Mouse (Mus musculus) limb, embryonic 11.5 days (tissue): ENCODE data around the gene AU022252. TPM values are rescaled to one million over a fixed set of nuclear protein-coding genes. Genes with fewer than 3 reads are reported as not detected.

Experiments used
- ATAC-seq: fragments of 200-750 bp; cut with Nextera tagmentation; 2 replicates; pipeline ENCODE4 v1.8.0; 2017; ENCODE audit warnings: low read depth; ENCODE audit not compliant: insufficient number of reproducible peaks, low FRiP score, low TSS enrichment
- DNase-seq: peaks from one replicate; pipeline ENCODE4 v3.0.0-alpha.2; 2015; ENCODE audit warnings: low spot score
- H3K27ac ChIP-seq: fragments of 300-500 bp; sonication (generic); replicated peaks from 2 replicates; pipeline ENCODE4 v1.5.1; 2014; ENCODE audit warnings: low read depth, mild to moderate bottlenecking, low read length
- H3K27me3 ChIP-seq: fragments of 300-500 bp; sonication (generic); 2 replicates; pipeline ENCODE4 v1.6.1; 2014; ENCODE audit warnings: mild to moderate bottlenecking, low read length, mixed read lengths; ENCODE audit not compliant: control insufficient read depth, insufficient read depth
- H3K36me3 ChIP-seq: fragments of 300-500 bp; sonication (generic); 2 replicates; pipeline ENCODE4 v1.6.1; 2014; ENCODE audit warnings: mild to moderate bottlenecking, low read length, moderate library complexity, mixed read lengths; ENCODE audit not compliant: control insufficient read depth, insufficient read depth
- H3K4me1 ChIP-seq: fragments of 300-500 bp; sonication (generic); 2 replicates; pipeline ENCODE4 v1.6.1; 2014; ENCODE audit warnings: low read length, mixed read lengths; ENCODE audit not compliant: control insufficient read depth, insufficient read depth
- H3K4me2 ChIP-seq: fragments of 300-500 bp; sonication (generic); 2 replicates; pipeline ENCODE4 v1.6.1; 2014; ENCODE audit warnings: low read depth, mild to moderate bottlenecking, moderate library complexity; ENCODE audit not compliant: severe bottlenecking
- H3K4me3 ChIP-seq: fragments of 300-500 bp; sonication (generic); 2 replicates; pipeline ENCODE4 v1.5.1; 2014; ENCODE audit warnings: low read depth, low read length
- H3K9ac ChIP-seq: fragments of 300-500 bp; sonication (generic); 2 replicates; pipeline ENCODE4 v1.6.1; 2014; ENCODE audit warnings: mild to moderate bottlenecking, low read length
- H3K9me3 ChIP-seq: fragments of 300-500 bp; sonication (generic); 2 replicates; pipeline ENCODE4 v1.6.1; 2016; ENCODE audit warnings: low read length; ENCODE audit not compliant: control insufficient read depth
- WGBS: fragments of 180-500 bp; shearing (Covaris S2); extraction: QIAGEN DNeasy Blood & Tissue Kit; methylation state at CpG from one replicate; pipeline ENCODE4 v1.1.7; 2014; 5-methylcytosine and 5-hydroxymethylcytosine counted together
- polyA plus RNA-seq: library from polyadenylated mRNA; unstranded; fragments of >200 nt; fragmentation: Nextera tagmentation; extraction: Ambion mirVana; gene quantifications from 2 replicates; pipeline ENCODE4 v1.2.1, GENCODE M21; 2014

The AU022252 gene
- polyA plus RNA-seq, 1 experiment from 2014 or later = 44.7 TPM

GRCm38 (mm10) chr4:119238661-119239060 lies 6.1 kb upstream of the AU022252 start:
- 76% methylated on average over 3 of the region's 3 CpGs for WGBS
- ATAC-seq = no peak
- no peak overlapping the region for H3K27ac ChIP-seq

DNA sequence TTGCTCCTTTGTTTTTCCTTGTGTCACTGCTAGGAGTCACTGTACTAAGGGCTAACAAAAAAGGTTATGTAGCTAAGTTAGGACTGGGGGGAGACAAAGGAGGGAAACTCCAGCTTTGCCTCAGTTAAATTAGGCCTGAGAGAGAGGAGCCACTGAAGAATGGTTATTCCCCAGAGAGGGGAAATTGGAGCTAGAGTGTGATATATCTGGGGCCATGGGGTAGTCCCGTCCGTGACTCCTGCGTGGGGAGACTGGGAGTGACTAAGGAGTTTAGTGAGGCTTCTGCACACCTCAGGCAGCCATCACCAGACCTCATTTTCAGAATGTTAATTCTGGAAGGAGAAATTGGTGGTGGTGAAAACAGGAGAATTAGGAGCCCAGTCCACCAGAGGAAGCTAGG lies 1.8 kb upstream of the AU022252 start:
- no peak overlapping the region for H3K4me3 ChIP-seq
- no peaks in the 10 kb centered on the region for H3K4me1 ChIP-seq
- DNase-seq (no peak), ATAC-seq (no peak)
- no peaks in the 10 kb centered on the region for H3K9me3 ChIP-seq
- WGBS = 90% methylated on average over 3 of the region's 3 CpGs
- no peaks in the 10 kb centered on the region for H3K27me3 ChIP-seq
- H3K36me3 ChIP-seq = no peaks in the 10 kb centered on the region
- peak overlapping the region; percentile 88; the same call in 1 of the 2 replicates for H3K4me2 ChIP-seq
- H3K27ac ChIP-seq = no peak overlapping the region
- H3K9ac ChIP-seq = no peak overlapping the region

More at GRCm38 (mm10) chr4:119238661-119239060, 6.1 kb upstream of the AU022252 start:
- no peak overlapping the region for H3K4me3 ChIP-seq
- DNase-seq = no peak
- H3K27me3 ChIP-seq = no peaks in the 10 kb centered on the region
- no peaks in the 10 kb centered on the region for H3K4me1 ChIP-seq
- no peaks in the 10 kb centered on the region for H3K9me3 ChIP-seq
- H3K36me3 ChIP-seq = peaks cover 8% of the 10 kb centered on the region
- no peak overlapping the region for H3K4me2 ChIP-seq
- no peak overlapping the region for H3K9ac ChIP-seq

GRCm38 (mm10) chr4:119233256-119233901 lies 867 bp upstream of the AU022252 start:
- Histone ChIP-seq H3K27ac (no peak overlapping the region), H3K36me3 (no peaks in the 10 kb centered on the region), H3K9me3 (no peaks in the 10 kb centered on the region), H3K9ac (peak overlapping the region; percentile 79), H3K4me3 (peak overlapping the region; percentile 89), H3K4me2 (peak overlapping the region; percentile 88), H3K27me3 (no peaks in the 10 kb centered on the region), H3K4me1 (no peaks in the 10 kb centered on the region)
- ATAC-seq (no peak), DNase-seq (peak; percentile 65)
- WGBS = under 1% methylated on average over 36 of the region's 36 CpGs

- no peak for DNase-seq
- H3K9ac ChIP-seq = no peak overlapping the region
- no peaks in the 10 kb centered on the region for H3K9me3 ChIP-seq
- no peak overlapping the region for H3K27ac ChIP-seq
- H3K36me3 ChIP-seq = peaks cover 10% of the 10 kb centered on the region
- no peak overlapping the region for H3K4me3 ChIP-seq
- no peak overlapping the region for H3K4me2 ChIP-seq
- no peak for ATAC-seq
- H3K27me3 ChIP-seq = no peaks in the 10 kb centered on the region
- no peaks in the 10 kb centered on the region for H3K4me1 ChIP-seq
- 96% methylated on average over 11 of the region's 11 CpGs for WGBS
These were observed 5.8 kb downstream of the AU022252 start for GRCm38 (mm10) chr4:119226751-119227150.

- no peak for DNase-seq
- Histone ChIP-seq H3K27me3 (no peaks in the 10 kb centered on the region), H3K4me3 (no peak overlapping the region), H3K27ac (no peak overlapping the region), H3K9ac (no peak overlapping the region), H3K9me3 (no peaks in the 10 kb centered on the region), H3K4me1 (no peaks in the 10 kb centered on the region), H3K4me2 (no peak overlapping the region), H3K36me3 (peaks cover 10% of the 10 kb centered on the region)
- no peak for ATAC-seq
- 87% methylated on average over 9 of the region's 9 CpGs for WGBS
These were observed 6.8 kb downstream of the AU022252 start for GRCm38 (mm10) chr4:119225719-119226118.

DNA sequence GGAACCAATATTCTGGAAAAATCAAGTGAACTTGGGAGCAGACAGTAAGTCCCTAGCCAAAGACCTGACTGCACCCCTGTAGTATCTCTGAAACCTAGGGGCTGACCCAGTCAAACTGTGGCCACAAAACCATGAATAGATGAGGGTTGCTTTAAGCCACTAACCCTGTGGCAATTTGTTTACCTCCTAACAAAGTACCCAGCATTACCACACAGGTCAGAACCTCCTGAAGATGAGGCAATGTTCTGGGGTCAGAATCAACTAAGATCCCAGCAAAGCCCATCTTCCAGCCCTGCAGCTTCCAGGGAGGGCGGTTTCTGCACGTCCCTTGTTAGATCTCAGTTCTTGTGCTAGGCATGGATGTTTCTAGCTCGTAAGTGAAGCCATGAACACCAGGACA lies 8.0 kb downstream of the AU022252 start:
- peaks cover 10% of the 10 kb centered on the region for H3K36me3 ChIP-seq
- no peak overlapping the region for H3K27ac ChIP-seq
- no peaks in the 10 kb centered on the region for H3K9me3 ChIP-seq
- no peaks in the 10 kb centered on the region for H3K27me3 ChIP-seq
- no peaks in the 10 kb centered on the region for H3K4me1 ChIP-seq
- no peak overlapping the region for H3K9ac ChIP-seq
- H3K4me3 ChIP-seq = no peak overlapping the region
- 95% methylated on average over 3 of the region's 3 CpGs for WGBS
- DNase-seq (no peak), ATAC-seq (no peak)
- no peak overlapping the region for H3K4me2 ChIP-seq

DNA sequence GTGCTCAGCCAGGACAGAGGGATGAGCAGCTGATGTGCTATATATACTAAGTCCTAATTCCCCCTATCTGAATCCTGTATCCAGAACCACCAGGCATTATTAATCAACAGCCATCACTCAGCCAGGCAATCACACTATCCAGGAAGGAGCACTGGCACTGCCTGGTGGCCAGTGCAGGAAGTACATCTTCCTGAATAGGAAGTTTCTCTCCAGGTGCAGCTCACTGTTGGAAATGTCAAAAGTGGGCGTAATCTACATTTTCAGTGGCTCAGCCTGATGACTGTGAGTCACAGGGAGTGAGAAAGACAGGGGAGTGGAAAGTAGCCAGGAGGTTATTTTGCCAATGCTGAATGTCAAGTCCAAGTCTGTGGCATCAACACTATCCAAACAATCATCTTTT lies 8.8 kb downstream of the AU022252 start:
- H3K27ac ChIP-seq = no peak overlapping the region
- no peaks in the 10 kb centered on the region for H3K27me3 ChIP-seq
- DNase-seq = no peak
- H3K4me3 ChIP-seq = no peak overlapping the region
- H3K4me1 ChIP-seq = no peaks in the 10 kb centered on the region
- WGBS = 92% methylated on average over 1 of the region's 1 CpGs
- no peak for ATAC-seq
- H3K9ac ChIP-seq = no peak overlapping the region
- peaks cover 10% of the 10 kb centered on the region for H3K36me3 ChIP-seq
- H3K4me2 ChIP-seq = no peak overlapping the region
- H3K9me3 ChIP-seq = no peaks in the 10 kb centered on the region

GRCm38 (mm10) chr4:119218169-119218568 lies 14.3 kb downstream of the AU022252 start, which contains the start of gene Tmem269:
TSS of gene Tmem269 (minus strand) at chr4:119218217.
- H3K4me3 ChIP-seq = no peak within 1 kb of the TSS
- ATAC-seq = 0 out of 2 replicates have a peak, but pooled peaks have one; percentile 49

GRCm38 (mm10) chr4:119216667-119217066 lies 15.8 kb downstream of the AU022252 start:
- DNase-seq (no peak), ATAC-seq (no peak)
- Histone ChIP-seq H3K4me1 (no peaks in the 10 kb centered on the region), H3K4me3 (no peak overlapping the region), H3K9ac (no peak overlapping the region), H3K27ac (no peak overlapping the region), H3K27me3 (no peaks in the 10 kb centered on the region), H3K4me2 (no peak overlapping the region), H3K9me3 (no peaks in the 10 kb centered on the region), H3K36me3 (no peaks in the 10 kb centered on the region)
- WGBS = 79% methylated on average over 8 of the region's 8 CpGs

More at GRCm38 (mm10) chr4:119218169-119218568, 14.3 kb downstream of the AU022252 start, which contains the start of gene Tmem269:
- Histone ChIP-seq H3K9me3 (no peaks in the 10 kb centered on the region), H3K27ac (no peak within 1 kb of the TSS), H3K4me1 (no peaks in the 10 kb centered on the region), H3K4me2 (no peak within 1 kb of the TSS), H3K36me3 (no peaks in the 10 kb centered on the region), H3K27me3 (no peaks in the 10 kb centered on the region), H3K9ac (no peak within 1 kb of the TSS)
- 11% methylated on average over 11 of the region's 11 CpGs for WGBS
- DNase-seq = peak; percentile 32
